Mouse (Mus musculus): Measurements from ENCODE around the gene Abcd3.

DNA sequence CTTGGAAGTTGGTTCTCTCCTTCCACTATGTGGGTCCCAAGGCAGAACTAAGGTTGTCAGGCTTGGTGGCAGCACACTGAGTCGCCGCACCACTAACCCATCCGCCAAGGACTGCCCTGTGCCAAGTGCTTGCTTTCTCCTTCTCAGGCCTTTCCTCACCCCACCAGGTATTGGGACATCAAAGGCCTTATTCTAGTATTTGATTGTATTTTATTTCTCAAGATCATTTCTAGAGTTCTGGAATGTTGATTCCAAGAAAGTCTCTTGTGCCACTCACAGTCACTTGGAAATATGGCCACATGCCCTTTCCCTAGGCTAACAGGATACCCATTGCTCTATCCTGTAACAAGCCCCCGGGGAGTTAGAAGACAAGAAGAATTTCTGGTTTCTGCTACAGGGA, 35.3 kb upstream of the Abcd3 start:
- no peak for TF ChIP-seq MYOG (IDR thresholded peaks at IDR 0.05; ENCODE audit: control insufficient read depth in 1 of 3, insufficient read depth in 1 of 3, insufficient read length in 2 of 3, low read depth in 2 of 3)
- no peak for TF ChIP-seq REST (IDR thresholded peaks at IDR 0.05; ENCODE audit: insufficient read depth, insufficient read length)
- no peak for TF ChIP-seq E2F4 (IDR thresholded peaks at IDR 0.05; ENCODE audit: insufficient read depth)
- TF ChIP-seq POLR2A (IDR thresholded peaks at IDR 0.05; ENCODE audit: insufficient read length, low read depth), result no peak
- TF ChIP-seq MYOD1 (IDR thresholded peaks at IDR 0.05; ENCODE audit: control insufficient read depth in 1 of 3, insufficient read length in 2 of 3, low read depth in 2 of 3), result no peak
- TF ChIP-seq MAX (IDR thresholded peaks at IDR 0.05; ENCODE audit: low read depth), result no peak
- no peak for TF ChIP-seq POLR2AphosphoS2 (IDR thresholded peaks at IDR 0.05; ENCODE audit: insufficient read length, low read depth)
- TF ChIP-seq TCF3 (IDR thresholded peaks at IDR 0.05; ENCODE audit: insufficient read length, low read depth), result no peak

All from myocyte (in vitro differentiated cells).